In the genomic region with DNA sequence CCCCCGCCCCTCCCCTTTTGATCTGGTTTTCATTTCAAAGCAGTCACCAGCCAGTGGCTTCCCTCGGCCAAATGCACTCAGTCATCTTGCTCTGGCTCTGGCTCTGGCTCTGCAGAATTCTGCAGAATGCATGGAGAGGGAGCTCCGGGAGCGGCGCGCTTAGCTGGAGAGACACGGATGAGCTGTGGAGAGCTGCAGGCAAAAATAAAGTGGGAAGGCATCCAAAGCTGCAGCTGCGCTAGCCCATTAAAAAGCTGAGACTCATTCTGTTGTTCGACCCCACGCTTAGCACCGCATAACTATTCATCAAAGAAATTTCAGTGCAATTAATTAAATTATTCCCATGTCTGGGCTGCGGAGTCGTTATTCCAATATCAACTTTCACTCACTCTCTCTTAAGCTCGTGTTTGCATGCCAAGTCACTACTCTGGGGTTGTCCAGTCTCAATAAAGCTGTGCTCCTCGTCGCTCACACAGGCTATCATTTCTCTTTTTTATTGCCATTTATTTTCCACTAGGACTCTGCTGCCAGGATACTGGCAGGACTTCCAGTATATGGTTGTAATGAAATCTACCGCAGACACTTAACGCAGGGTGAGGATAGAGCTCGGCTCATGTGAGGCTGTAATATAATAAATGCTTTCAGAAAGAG, we compare ENCODE assay signal across 8 mouse cellular contexts.
DNase-seq lines count a peak whose midpoint lies in the region.

No protein-coding gene starts in this region.

- intact Hi-C loops in heart, postnatal 25 days (cut with DNase I) = no loop called here

- DNase-seq in urinary bladder, postnatal 10 days (ENCODE audit: low spot score) = peak; percentile 19
- DNase-seq in urinary bladder, adult 2 months (ENCODE audit: low spot score) = no peak
- DNase-seq in frontal cortex, adult 2 months (ENCODE audit: extremely low spot score in 1 of 2, low spot score in 1 of 2) = peak; percentile 42 to 81
- peak; percentile 15 for DNase-seq in heart, postnatal 25 days (ENCODE audit: low spot score)
- peak; percentile 47 for DNase-seq in layer of hippocampus, adult 9-10 months (ENCODE audit: low spot score)
- peak; percentile 26 for DNase-seq in lung, postnatal 36 days
- peak; percentile 64 for DNase-seq in right cerebral cortex, postnatal 36 days (ENCODE audit: low spot score in 2 of 2)
- no peak for DNase-seq in thymus, postnatal 36 days

Comparison
In these comparisons a context has a peak if more than half of its experiments do, and no peak if none do; other contexts are left out.
1. DNase-seq: peak in urinary bladder, postnatal 10 days (single experiment), frontal cortex, adult 2 months (2 of 2), heart, postnatal 25 days (single experiment), layer of hippocampus, adult 9-10 months (single experiment), lung, postnatal 36 days (single experiment) and right cerebral cortex, postnatal 36 days (2 of 2); none in urinary bladder, adult 2 months (single experiment) and thymus, postnatal 36 days (0 of 2).